Mouse (Mus musculus) testis, postnatal 10 days (tissue): ENCODE results near the gene Mob3a.
"Not testable (repeated sequence)": the region's sequence is repeated elsewhere in the genome, so short reads cannot be mapped to it uniquely, and the experiment has no call there.

Experiments
- DNase-seq: peaks from one replicate; pipeline ENCODE4 v3.0.0; 2021; ENCODE audit warnings: low spot score

Mob3a gene

GRCm38 (mm10) chr10:80663485-80664196 is 38.1 kb downstream of the Mob3a start:
- no peak for DNase-seq

DNA sequence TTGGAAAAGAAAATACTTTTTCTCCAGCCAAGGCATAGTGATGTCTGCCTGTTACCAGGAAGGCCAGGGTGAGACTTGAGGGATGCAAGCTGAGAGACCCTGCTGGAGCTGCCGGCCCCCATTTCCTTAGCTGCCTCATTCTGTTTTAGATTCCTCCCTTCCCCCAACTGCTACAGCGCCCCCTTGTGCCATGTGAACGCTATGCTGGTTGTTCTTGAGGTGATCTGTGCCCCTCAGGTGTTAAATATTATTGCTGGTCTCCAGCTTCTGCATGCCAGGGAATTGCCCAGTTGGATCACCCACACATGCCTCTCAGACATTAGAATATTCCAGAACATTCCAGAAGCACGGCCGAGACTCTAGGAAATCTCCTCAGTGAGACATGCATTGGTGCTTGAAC is 40.6 kb downstream of the Mob3a start:
- DNase-seq: peak; percentile 80

DNA sequence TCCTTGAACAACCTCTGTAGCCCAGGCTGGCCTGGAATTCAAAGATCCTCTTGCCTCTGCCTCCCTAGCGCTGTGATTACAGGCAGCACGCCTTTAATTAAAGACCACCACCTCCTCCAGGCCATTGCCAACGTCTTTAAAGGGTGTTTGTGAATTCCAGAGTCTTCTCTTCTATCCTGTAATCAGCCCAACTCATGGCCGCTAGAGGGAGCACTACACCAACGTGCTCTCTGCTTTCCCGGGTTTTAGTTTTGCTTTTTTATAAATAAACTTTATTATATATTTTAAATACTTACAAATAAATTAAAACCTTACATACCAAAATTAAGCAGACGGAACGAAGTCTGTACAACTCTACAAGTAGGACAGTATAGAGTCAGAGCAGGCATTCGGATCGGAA is 42.6 kb downstream of the Mob3a start:
- peak; percentile 87 for DNase-seq

DNA sequence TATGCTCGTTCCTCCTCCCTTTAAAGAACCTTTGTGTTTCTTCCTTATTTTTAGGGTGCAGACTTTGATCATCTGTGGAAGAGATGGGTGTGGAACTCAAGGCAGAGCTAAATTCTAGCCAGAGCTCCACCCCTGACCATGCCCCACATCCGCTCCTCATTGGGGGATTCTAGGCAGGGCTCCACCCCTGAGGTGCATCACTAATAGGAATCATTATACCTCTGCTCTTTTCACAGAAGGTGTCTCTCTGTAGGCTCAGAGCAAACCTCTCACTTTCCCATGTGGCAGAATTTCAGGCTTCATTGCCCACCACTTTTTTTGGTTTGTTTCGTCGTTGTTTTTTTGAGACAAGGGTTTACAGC is 43.0 kb downstream of the Mob3a start:
- DNase-seq: no peak

DNA sequence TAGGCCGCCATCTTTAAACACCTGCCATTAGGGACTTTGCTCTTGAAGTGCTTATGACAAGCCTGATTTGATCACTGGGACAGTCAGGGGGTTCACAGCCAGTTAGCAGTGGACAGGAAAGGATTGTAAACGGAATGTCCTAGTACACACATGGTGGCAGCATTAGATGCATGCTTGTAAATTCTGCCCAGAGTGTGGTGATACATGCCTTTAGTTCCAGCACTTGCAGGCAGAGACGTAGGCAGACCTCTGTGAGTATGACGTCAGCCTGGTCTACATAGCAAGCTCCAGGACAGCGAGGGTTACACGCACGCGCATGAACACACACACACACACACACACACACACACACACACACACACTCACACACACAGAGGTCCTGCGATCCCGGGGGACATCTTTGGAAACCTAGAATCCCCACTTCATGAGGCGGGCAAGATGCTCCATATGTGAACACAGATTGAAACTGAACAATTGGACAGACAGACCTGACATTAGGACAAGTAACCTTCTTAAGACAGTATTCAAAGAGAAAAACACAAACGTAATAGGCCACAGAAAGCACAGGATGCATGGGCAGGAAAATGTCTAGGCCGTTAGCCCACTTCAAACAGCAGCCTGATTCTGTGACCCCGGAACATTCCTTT is 43.5 kb downstream of the Mob3a start:
- DNase-seq: no peak

DNA sequence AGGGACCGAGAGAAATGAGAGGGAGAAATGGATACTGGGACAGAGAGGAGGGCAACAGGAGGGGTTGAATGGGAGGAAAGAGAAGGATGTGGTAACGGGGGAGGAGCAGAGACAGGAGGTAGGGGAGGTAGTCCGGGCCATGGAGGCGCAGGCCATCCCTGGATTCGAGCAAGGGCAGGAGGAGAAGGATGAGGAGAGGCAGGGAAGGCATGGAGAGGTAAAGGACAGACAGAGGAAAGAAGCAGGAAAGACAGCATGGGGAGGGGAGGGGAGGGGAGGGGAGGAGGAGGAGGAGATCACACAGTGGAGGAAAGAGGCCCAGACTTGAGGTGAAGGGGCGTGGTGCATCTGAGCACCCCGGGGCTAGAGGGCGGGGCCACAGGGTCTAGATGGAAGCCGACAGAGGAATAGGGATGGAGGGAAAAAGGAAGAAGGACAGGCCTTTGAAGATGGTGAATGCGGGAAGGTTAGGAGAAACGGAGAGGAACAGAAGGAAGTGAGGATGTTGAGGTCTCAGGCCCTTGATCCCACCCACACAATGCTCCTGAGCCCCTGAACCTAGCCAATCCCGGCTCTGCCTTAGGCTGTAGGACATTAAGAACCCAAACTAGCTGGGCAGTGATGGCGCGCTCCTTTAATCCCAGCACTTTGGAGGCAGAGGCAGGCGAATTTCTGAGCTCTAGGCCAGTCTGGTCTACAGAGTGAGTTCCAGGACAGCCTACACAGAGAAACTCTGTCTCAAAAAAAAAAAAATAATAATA is 44.7 kb downstream of the Mob3a start, which contains the start of gene Btbd2:
Gene Btbd2 (minus strand): TSS at position 209 of the 761 bp plus-strand sequence.
- no peak for DNase-seq

DNA sequence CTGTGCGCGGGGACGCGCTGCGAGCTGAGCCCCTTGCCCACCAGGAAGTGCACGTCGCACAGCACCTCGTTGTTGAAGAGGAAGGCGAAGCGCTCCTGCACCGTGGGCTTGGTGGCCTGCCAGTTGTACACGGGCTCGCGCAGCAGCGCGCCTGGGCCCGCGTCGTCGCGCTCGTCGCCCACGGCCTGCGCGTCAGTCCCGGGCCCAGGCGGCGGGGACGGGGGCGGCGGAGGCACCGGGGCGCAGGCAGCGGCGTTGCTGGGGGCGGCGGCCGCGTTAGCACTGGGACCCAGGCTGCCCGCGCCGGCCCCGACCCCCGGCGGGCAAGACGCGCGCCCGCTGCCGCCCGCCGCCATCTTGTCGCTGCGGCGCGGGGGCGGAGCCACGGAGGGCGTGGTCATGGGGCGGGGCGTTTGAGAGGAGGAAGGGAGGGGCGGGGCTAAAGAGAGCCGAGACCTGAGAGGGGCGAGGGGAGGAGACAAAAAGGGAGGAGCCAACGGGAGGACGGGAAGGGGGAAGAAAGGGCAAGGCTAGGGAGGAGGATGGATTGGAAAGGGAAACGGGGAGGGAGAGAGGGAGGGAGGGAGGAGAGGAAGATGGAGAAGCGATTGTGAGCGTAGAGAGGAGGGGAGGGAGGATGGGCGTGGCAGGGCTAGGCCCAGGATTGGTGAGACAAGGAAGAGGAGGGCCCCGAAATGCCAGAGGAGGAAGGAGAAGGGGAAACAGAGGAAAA is 45.5 kb downstream of the Mob3a start:
- DNase-seq: peak; percentile 100

DNA sequence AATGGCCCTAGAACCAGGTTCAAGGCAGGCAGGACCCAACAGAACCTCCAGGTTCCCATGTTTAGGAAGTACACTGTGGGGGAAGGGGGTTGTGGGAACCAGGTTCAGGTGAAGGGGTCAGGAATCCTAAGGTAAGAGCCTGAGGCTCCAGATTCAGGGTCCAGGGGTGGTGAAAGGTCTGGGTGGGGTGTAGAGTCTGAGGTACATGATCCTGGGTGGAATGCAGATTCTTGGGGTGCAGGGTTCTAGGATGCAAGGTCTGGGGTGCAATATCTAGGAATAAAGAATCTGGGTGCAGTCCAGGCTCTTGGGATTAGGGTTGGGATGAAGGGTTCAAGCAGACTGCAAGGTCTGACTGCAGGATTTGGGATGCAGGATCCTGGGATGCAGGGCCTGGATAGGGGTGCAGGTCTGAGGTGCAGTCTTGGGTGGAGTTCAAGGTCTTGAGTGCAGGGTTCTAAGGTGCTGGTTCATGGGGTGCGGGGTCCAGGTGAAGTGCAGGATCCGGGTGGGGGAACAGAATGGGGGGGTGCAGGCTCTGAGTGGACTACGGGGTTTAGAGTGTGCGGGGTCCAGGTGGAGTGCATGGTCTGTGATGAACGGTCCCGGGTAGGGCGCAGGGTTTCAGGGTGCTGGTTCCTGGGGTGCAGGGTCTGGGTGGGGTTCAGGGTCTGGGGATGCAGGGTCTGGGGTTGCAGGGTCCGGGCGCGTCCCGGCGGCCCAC is 46.2 kb downstream of the Mob3a start:
- DNase-seq: no peak

DNA sequence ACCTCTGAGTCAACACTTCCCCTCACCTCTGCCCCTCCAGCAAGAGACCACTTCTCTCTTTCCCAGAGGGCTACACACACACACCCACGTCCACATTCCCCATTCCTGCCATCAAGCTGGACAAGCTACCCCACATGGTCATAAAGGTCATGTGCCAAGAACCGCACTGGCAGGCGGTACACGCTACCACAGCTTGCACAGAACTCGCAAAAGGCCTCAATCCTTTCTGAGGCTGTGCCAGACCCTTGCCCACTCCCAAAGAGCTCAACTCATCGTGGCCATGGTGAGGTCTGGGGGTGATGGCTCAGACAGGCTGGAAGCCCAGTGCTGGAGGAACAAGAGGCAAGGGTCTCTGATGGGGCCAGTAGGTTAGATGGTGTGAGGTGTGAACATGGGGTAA is 46.9 kb downstream of the Mob3a start:
- DNase-seq: no peak

GRCm38 (mm10) chr10:80653156-80653720 is 48.5 kb downstream of the Mob3a start:
- DNase-seq: no peak

GRCm38 (mm10) chr10:80650392-80650791 is 51.4 kb downstream of the Mob3a start:
- no peak for DNase-seq

DNA sequence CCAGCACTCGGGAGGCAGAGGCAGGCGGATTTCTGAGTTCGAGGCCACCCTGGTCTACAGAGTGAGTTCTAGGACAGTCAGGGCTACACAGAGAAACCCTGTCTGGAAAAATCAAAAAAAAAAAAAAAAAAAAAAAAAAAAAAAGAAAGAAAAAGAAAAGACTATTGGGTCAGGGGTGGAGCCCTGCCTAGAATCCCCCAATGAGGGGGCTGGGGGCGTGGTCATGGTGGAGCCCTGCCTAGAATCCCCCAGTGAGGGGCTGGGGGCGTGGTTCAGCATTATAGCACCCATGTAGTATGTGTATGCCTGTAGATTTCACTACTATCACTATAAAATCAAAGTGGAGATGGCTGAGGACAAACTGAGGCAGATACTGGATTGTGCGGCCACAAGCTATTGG is 51.9 kb downstream of the Mob3a start:
- not testable (repeated sequence) for DNase-seq

DNA sequence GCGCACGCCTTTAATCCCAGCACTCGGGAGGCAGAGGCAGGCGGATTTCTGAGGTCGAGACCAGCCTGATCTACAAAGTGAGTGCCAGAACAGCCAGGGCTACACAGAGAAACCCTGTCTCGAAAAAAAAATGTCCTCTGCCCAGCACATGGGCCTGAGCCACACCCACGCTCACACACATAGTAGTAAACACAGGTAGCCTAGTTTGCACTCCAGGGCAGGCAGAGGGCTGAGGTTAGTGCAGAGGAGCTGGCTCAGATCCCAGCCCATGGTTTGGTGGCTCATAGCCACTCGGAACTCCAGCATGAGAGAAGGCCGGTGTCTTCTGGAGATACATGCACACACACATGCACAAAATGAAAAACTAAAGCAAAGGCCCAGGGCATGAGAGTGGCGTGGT is 54.8 kb downstream of the Mob3a start:
- no peak for DNase-seq

- no peak for DNase-seq
These were observed 66.4 kb downstream of the Mob3a start for GRCm38 (mm10) chr10:80635345-80635744.
